Mouse (Mus musculus) liver, postnatal 0 days (tissue): ENCODE measurements at regions not wholly inside any gene's neighbourhood (a gene's known extent, or its start where the extent isn't known, plus 50 kb on each side); places are given as distances from the start of the nearest gene placed in this dataset.

Source experiments
- CTCF ChIP-seq: sonication (generic); IDR thresholded peaks from 2 replicates; pipeline ENCODE4 v1.5.1; 2016; ENCODE audit warnings: antibody characterized with exemption, low read depth
- EP300 ChIP-seq: IDR thresholded peaks from 2 replicates; pipeline ENCODE4 v1.6.1; 2016; ENCODE audit warnings: antibody characterized with exemption, low read depth, mild to moderate bottlenecking

GRCm38 (mm10) chr14:67486676-67487075, 1477.7 kb upstream of the Gulo start:
- TF ChIP-seq CTCF (no peak), EP300 (no peak)
